Mouse (Mus musculus): ENCODE measurements around the gene Frmd4a.

- TF ChIP-seq POLR2A (IDR thresholded peaks at IDR 0.05; ENCODE audit: low read depth, low read length), result no peak
- no peak for TF ChIP-seq CTCF (IDR thresholded peaks at IDR 0.05; ENCODE audit: extremely low read depth, insufficient read length, insufficient replicate concordance, low read depth, low read length)
Observed at GRCm38 (mm10) chr2:4237686-4238085, 220.2 kb downstream of the Frmd4a start.
